Mouse (Mus musculus) limb, embryonic 13.5 days (tissue): ENCODE data around the gene Tmem86a. TPM values are rescaled to one million over a fixed set of nuclear protein-coding genes. Genes with fewer than 3 reads are reported as not detected.

ENCODE experiments used
- ATAC-seq: fragments of 200-750 bp; cut with Nextera tagmentation; 2 replicates; pipeline ENCODE4 v1.8.0; 2017; ENCODE audit warnings: low read depth, moderate number of reproducible peaks, moderate TSS enrichment; ENCODE audit not compliant: low FRiP score
- H3K27ac ChIP-seq: fragments of 300-500 bp; sonication (generic); 2 replicates; pipeline ENCODE4 v1.5.1; 2015; ENCODE audit warnings: inconsistent platforms, mild to moderate bottlenecking, moderate library complexity
- H3K27me3 ChIP-seq: fragments of 300-500 bp; sonication (generic); 2 replicates; pipeline ENCODE4 v1.6.1; 2015; ENCODE audit warnings: mild to moderate bottlenecking, inconsistent platforms
- H3K36me3 ChIP-seq: fragments of 300-500 bp; sonication (generic); 2 replicates; pipeline ENCODE4 v1.6.1; 2015; ENCODE audit warnings: inconsistent platforms, mild to moderate bottlenecking, moderate library complexity
- H3K4me1 ChIP-seq: fragments of 300-500 bp; sonication (generic); 2 replicates; pipeline ENCODE4 v1.6.1; 2015; ENCODE audit warnings: inconsistent platforms
- H3K4me2 ChIP-seq: fragments of 300-500 bp; sonication (generic); replicated peaks from 2 replicates; pipeline ENCODE4 v1.6.1; 2015; ENCODE audit warnings: inconsistent platforms, mild to moderate bottlenecking, moderate library complexity
- H3K4me3 ChIP-seq: fragments of 300-500 bp; sonication (generic); 2 replicates; pipeline ENCODE4 v1.5.1; 2015; ENCODE audit warnings: moderate library complexity, mild to moderate bottlenecking, inconsistent platforms
- H3K9ac ChIP-seq: fragments of 300-500 bp; sonication (generic); 2 replicates; pipeline ENCODE4 v1.6.1; 2015; ENCODE audit warnings: mild to moderate bottlenecking, inconsistent platforms
- H3K9me3 ChIP-seq: fragments of 300-500 bp; sonication (generic); 2 replicates; pipeline ENCODE4 v1.6.1; 2016; ENCODE audit warnings: inconsistent platforms
- WGBS: fragments of 180-500 bp; shearing (Covaris S2); methylation state at CpG from one replicate; pipeline ENCODE4 v1.1.7; 2015; 5-methylcytosine and 5-hydroxymethylcytosine counted together
- polyA plus RNA-seq: library from polyadenylated mRNA; unstranded; fragments of >200 nt; fragmentation: Nextera tagmentation; extraction: Ambion mirVana; gene quantifications from 2 replicates; pipeline ENCODE4 v1.2.1, GENCODE M21; 2015

The Tmem86a gene
- polyA plus RNA-seq, 1 experiment from 2014 or later: 28.9 TPM

DNA sequence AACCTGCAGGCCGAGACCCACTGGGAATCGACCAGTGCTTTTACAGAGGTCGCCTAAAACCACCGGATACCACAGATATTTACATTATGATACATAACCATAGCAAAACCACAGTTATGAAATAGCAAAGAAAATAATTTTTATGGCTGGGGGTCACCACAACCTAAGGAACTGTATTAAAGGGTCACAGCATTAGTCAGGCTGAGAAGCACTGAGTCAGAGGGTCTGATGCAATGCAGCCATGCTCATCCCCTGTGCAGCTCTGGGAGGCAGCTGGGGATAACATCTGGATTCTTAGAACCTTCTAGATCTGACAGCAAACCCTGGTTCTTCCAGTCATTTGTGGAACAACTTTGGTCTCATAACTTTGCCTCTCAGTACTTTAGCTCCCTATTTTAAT is 19.0 kb upstream of the Tmem86a start:
- WGBS: 76% methylated on average over 4 of the region's 4 CpGs
- H3K9ac ChIP-seq: no peak overlapping the region

DNA sequence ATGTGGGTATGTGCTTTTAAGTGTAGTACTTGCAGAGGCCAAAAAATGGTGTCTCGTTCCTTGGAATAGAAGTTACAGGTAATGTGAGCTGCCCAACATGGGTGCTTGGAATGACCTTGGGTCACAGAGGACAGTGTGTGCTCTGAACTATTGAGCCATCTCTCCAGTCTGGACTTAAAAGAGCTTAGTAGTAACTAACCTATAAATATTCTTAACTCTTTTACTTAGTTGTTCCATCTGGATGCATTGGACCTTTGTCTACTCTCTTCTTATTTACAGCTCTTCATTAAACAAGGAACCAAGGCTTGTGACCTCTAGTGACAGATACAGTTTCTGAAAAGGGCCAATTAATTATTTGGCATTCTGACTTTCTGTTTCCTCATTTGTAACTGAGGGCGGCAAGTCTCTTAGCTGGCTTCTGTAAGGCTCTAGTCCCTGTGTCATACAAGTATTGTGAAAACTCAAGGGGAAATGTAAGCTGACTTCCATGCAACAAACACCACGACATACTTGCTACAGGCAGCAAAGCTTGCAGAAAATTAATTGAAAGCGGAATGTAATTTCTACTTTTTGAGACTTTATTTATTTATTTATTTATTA is 15.5 kb upstream of the Tmem86a start:
- Histone ChIP-seq H3K9me3 (no peaks in the 10 kb centered on the region), H3K27me3 (no peaks in the 10 kb centered on the region), H3K4me2 (no peak overlapping the region), H3K4me3 (no peak overlapping the region), H3K36me3 (no peaks in the 10 kb centered on the region), H3K27ac (no peak overlapping the region), H3K4me1 (no peaks in the 10 kb centered on the region), H3K9ac (no peak overlapping the region)
- no peak for ATAC-seq
- WGBS: 88% methylated on average over 4 of the region's 4 CpGs

More for the DNA sequence above, 19.0 kb upstream of the Tmem86a start:
- Histone ChIP-seq H3K36me3 (no peaks in the 10 kb centered on the region), H3K4me3 (no peak overlapping the region), H3K9me3 (no peaks in the 10 kb centered on the region), H3K27me3 (no peaks in the 10 kb centered on the region), H3K27ac (no peak overlapping the region), H3K4me2 (no peak overlapping the region), H3K4me1 (no peaks in the 10 kb centered on the region)
- no peak for ATAC-seq

DNA sequence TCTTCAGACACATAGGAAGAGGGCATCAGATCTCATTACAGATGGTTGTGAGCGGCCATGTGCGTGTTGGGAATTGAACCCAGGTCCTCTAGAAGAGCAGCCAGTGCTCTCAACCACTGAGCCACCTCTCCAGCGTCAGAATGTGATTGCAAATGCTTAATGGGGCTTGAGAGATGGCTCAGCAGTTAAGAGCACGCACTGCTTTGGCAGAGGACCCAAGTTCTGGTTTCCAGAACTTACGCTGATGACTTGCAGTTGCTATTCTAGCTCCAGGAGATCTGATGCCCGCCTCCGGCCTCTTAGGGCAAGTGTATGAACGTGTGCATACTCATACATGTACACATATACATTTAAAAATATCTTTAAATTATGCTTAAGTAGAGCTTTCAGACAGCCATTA is 15.0 kb upstream of the Tmem86a start:
- no peaks in the 10 kb centered on the region for H3K36me3 ChIP-seq
- no peak overlapping the region for H3K27ac ChIP-seq
- WGBS: 78% methylated on average over 8 of the region's 8 CpGs
- H3K4me1 ChIP-seq: no peaks in the 10 kb centered on the region
- no peak for ATAC-seq
- H3K27me3 ChIP-seq: no peaks in the 10 kb centered on the region
- H3K9ac ChIP-seq: no peak overlapping the region
- H3K4me2 ChIP-seq: no peak overlapping the region
- H3K4me3 ChIP-seq: no peak overlapping the region
- no peaks in the 10 kb centered on the region for H3K9me3 ChIP-seq

DNA sequence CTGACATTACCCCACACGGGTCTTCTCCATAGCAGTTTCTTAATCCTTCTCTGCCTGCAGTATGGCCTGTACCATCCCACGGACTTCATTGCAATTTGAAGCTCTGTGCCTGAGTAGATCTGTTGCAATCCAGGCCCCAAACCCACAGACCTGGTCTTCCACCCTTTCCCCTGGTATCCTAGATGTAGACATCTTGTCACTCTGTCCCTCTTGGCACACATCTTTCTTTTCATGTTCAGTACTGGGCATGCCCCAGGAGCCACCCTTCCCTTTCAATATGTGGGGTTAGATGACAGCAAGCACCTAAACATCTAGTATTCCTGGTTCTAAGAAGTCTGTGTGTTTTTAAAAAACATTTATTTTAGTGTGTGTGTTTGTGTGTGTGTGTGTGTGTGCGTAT is 8.7 kb upstream of the Tmem86a start:
- H3K27me3 ChIP-seq: no peaks in the 10 kb centered on the region
- no peak overlapping the region for H3K27ac ChIP-seq
- WGBS: 85% methylated on average over 3 of the region's 3 CpGs
- H3K9me3 ChIP-seq: no peaks in the 10 kb centered on the region
- H3K4me3 ChIP-seq: no peak overlapping the region
- H3K4me2 ChIP-seq: no peak overlapping the region
- no peak for ATAC-seq
- no peak overlapping the region for H3K9ac ChIP-seq
- no peaks in the 10 kb centered on the region for H3K4me1 ChIP-seq
- no peaks in the 10 kb centered on the region for H3K36me3 ChIP-seq

DNA sequence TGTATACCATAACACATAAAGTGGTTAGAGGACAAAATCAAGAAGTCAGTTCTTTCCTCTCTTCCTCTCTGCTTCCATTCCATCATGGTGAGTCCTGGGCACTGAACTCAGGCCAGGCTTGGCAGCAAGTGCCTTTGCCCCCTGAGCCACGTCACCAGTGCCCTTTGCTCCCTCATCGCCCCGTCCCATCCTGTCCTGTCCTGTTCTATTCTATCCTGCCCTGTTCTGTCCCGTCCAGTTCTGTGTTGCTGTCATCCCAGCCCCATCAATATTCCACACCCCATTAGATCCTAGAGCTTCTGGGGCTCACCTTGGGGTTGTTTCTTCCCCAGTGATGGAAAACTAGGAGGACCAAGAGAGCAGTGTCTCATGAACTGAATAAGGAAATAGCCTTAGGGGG is 8.3 kb upstream of the Tmem86a start:
- WGBS: 81% methylated on average over 4 of the region's 4 CpGs
- Histone ChIP-seq H3K9me3 (no peaks in the 10 kb centered on the region), H3K4me2 (no peak overlapping the region), H3K36me3 (no peaks in the 10 kb centered on the region), H3K9ac (no peak overlapping the region), H3K4me3 (no peak overlapping the region), H3K4me1 (no peaks in the 10 kb centered on the region), H3K27me3 (no peaks in the 10 kb centered on the region), H3K27ac (no peak overlapping the region)
- no peak for ATAC-seq

DNA sequence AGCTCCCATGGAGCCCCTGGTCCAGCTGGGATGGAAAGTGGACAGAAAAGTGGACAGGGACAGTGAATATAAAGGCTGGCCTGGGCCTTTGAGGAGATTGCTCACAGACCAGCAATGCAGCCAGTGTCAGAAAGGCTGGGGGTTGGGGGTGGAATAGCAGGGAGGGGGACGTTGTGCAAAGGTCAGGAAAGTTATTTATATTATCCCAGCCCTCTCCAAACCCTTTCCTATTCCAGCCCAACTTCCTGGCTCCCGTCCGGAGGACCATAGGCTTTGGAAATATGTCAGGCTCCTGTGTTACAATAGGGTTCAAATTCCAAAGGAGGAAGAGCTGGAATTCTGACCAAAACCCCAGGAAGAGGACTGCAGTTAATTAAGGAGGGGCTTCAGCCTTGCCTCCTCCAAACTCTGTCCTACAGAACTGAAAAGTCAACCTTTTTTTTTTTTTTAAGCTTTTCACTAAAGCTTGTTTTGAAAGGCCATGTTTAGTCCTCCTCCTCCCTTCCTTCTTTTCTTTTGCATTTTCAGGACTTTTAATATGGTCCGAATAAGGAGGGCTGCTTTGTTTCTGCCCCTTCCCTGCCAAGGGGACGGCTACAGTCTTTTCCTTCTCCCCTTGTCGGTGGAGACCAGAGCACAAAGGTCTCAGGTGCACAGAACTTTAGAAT is 7.4 kb upstream of the Tmem86a start:
- WGBS: 40% methylated on average over 6 of the region's 6 CpGs
- Histone ChIP-seq H3K27ac (no peak overlapping the region), H3K9me3 (no peaks in the 10 kb centered on the region), H3K9ac (no peak overlapping the region), H3K36me3 (no peaks in the 10 kb centered on the region), H3K4me2 (no peak overlapping the region), H3K4me1 (no peaks in the 10 kb centered on the region), H3K4me3 (no peak overlapping the region), H3K27me3 (no peaks in the 10 kb centered on the region)
- ATAC-seq: no peak

DNA sequence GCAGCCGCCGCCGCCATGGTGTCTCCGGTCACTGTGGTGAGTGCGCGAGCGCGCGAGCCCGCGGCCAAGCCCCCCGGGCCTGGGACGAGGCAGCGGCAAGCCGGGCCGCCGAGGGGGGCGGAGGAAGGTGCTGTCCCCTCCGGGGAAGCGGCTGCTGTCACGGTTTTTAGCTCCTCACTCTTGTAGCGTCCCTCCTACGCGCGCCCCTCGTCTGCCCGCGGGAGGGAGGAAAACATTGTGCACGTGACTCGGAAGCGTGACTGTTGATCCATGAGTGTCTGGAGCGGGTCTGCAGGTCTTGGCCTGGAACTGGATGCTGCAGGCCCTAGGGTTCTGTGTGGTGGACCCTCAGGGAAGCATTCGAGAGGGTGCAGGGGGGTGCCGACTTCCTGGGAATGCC is 365 bp downstream of the Tmem86a start:
- under 1% methylated on average over 34 of the region's 34 CpGs for WGBS
- peaks cover 22% of the 10 kb centered on the region for H3K4me1 ChIP-seq
- ATAC-seq: peak; percentile 60
- peak overlapping the region; percentile 80 for H3K4me2 ChIP-seq
- H3K4me3 ChIP-seq: peak overlapping the region; percentile 73
- H3K27me3 ChIP-seq: peaks cover 5% of the 10 kb centered on the region; the same call in 1 of the 2 replicates
- H3K9me3 ChIP-seq: no peaks in the 10 kb centered on the region
- H3K36me3 ChIP-seq: peaks cover 20% of the 10 kb centered on the region
- peak overlapping the region; percentile 77 for H3K9ac ChIP-seq
- peak overlapping the region; percentile 80 for H3K27ac ChIP-seq

DNA sequence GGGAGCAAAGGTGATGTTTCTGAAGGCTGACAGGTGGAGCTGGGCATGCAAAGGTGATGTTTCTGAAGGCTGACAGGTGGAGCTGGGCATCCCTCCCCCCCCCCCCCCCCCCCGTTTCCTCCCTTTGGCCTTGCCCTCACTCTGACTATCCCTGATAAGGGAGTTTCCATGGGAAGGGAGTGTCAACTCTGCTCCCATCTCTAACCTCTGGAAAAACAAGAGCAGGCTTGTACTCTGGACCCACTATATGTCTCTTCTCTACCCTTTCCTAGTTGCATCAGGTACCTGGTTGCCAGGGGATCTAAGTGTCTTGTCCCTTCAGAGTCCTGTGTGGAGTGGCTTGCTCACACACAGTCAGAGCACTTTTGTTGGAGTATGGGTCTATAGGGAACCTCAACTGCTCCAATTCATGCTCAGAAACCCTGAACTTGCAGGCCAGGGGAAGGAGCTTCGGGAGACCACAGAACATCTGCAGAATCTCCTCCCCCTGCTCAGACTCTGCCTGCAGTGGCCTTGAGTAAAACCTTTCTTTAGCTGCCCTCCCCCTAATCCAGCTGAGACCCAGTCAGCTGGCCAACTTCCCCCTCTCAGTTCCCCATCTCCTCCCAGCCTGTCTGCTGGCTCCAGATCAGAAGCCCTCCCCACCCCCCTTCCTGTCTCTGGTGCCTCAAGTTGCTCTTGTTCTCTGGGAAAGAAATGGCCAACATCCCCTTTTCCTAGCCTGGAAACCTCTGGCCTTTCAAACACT is 1.2 kb downstream of the Tmem86a start:
- WGBS: 0% methylated on average over 1 of the region's 2 CpGs
- peaks cover 5% of the 10 kb centered on the region; the same call in 1 of the 2 replicates for H3K27me3 ChIP-seq
- H3K4me2 ChIP-seq: peak overlapping the region; percentile 80
- H3K36me3 ChIP-seq: peaks cover 20% of the 10 kb centered on the region
- H3K9ac ChIP-seq: peak overlapping the region; percentile 77
- peak overlapping the region; percentile 73 for H3K4me3 ChIP-seq
- peaks cover 22% of the 10 kb centered on the region for H3K4me1 ChIP-seq
- ATAC-seq: peak; percentile 16; the same call in 1 of the 2 replicates
- H3K9me3 ChIP-seq: no peaks in the 10 kb centered on the region
- H3K27ac ChIP-seq: peak overlapping the region; percentile 80

DNA sequence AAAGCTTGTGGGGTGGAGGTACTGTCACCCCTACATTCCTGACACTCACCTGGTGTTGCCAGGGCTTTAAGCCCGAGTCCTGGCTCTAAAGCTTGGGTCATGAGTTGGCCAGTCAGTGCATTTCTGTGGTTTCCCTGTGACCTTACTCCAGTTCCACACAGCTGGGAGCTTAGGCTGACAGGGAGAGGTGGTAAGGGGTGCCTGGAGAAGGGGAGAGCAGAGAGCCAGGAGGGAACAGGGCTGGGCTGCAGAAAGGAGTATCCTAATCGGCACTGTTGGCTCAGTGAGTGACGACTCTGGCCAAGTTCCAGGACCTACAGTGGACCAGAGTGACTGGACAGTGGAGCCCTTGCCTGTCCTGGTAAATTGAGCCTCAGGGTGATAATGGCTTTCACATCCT is 1.9 kb downstream of the Tmem86a start:
- peak overlapping the region; percentile 80 for H3K27ac ChIP-seq
- H3K9me3 ChIP-seq: no peaks in the 10 kb centered on the region
- H3K36me3 ChIP-seq: peaks cover 20% of the 10 kb centered on the region
- peaks cover 22% of the 10 kb centered on the region for H3K4me1 ChIP-seq
- H3K4me3 ChIP-seq: peak overlapping the region; percentile 73
- no peak for ATAC-seq
- H3K4me2 ChIP-seq: peak overlapping the region; percentile 80
- 16% methylated on average over 3 of the region's 3 CpGs for WGBS
- H3K27me3 ChIP-seq: peaks cover 5% of the 10 kb centered on the region; the same call in 1 of the 2 replicates
- H3K9ac ChIP-seq: peak overlapping the region; percentile 50

DNA sequence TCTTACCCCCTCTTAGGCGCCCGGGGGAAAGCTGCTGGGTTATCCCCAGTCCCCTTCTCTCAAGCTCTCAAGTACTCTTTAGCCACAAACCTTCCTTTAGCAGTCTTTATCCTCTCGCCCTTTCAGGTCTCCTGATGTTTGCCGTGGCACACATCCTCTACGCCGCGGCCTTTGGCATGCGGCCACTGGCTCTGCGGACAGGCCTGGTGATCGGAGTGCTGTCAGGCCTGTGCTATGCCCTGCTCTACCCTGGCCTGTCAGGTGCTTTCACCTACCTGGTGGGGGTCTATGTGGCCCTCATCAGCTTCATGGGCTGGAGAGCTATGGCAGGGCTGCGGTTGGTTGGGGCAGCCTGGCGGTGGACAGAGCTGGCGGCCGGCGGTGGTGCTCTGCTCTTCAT is 2.9 kb downstream of the Tmem86a start:
- Histone ChIP-seq H3K27ac (no peak overlapping the region), H3K9me3 (no peaks in the 10 kb centered on the region), H3K36me3 (peaks cover 20% of the 10 kb centered on the region), H3K27me3 (peaks cover 5% of the 10 kb centered on the region; the same call in 1 of the 2 replicates), H3K4me1 (peaks cover 22% of the 10 kb centered on the region), H3K4me2 (no peak overlapping the region), H3K4me3 (no peak overlapping the region), H3K9ac (no peak overlapping the region)
- 94% methylated on average over 15 of the region's 15 CpGs for WGBS
- no peak for ATAC-seq

DNA sequence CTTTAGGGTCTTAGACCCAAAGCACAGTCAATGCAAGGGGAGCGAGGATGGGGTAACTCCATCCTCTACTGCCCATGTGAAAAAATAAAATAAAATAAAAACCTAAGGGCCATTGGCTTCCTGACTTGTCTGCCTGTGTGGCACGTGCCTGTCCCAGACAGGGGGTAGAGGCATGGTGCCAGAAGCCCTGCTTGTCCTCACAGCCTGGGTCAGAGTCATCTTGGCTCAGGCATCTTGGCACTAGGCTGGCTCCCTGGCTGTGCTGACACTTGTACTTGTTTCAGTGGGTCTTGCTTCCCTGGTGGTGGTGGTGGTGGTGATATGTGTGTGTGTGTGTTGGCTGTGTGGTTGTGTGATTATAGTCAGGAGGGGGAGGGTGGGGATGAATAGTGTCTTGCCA is 4.3 kb downstream of the Tmem86a start:
- Histone ChIP-seq H3K27me3 (no peaks in the 10 kb centered on the region), H3K4me2 (no peak overlapping the region), H3K9ac (no peak overlapping the region), H3K4me3 (no peak overlapping the region), H3K4me1 (peaks cover 22% of the 10 kb centered on the region), H3K36me3 (peaks cover 20% of the 10 kb centered on the region), H3K9me3 (no peaks in the 10 kb centered on the region), H3K27ac (no peak overlapping the region)
- no peak for ATAC-seq
- WGBS: 84% methylated on average over 2 of the region's 2 CpGs

DNA sequence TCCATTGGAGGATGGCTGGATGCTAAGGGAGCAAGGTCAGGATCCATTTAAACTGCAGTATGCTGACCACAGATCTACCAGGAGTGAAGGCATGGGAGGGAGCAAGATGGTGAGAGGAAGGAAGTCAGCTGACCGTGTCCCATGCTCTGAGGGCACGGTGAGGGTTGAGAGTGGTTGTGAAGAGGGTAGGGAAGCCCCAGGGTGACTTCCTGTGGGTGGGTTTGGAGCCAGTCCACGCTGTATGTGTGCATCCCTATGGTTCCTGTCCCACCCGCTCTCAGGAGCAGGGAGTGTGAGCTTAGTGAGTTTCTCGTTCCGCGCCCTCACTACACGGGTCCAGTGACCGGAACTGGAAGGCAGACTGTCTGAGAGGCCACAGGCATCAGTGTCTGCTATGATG is 5.3 kb downstream of the Tmem86a start:
- Histone ChIP-seq H3K4me3 (no peak overlapping the region), H3K9me3 (no peaks in the 10 kb centered on the region), H3K9ac (no peak overlapping the region), H3K4me2 (no peak overlapping the region), H3K27ac (no peak overlapping the region), H3K27me3 (no peaks in the 10 kb centered on the region), H3K4me1 (peaks cover 22% of the 10 kb centered on the region), H3K36me3 (peaks cover 20% of the 10 kb centered on the region)
- ATAC-seq: no peak
- 79% methylated on average over 9 of the region's 9 CpGs for WGBS
